Mouse (Mus musculus) limb, embryonic 11.5 days (tissue): ENCODE measurements around the gene Lrp5. TPM values are rescaled to one million over a fixed set of nuclear protein-coding genes. Genes with fewer than 3 reads are reported as not detected.
A peak's percentile ranks its signal among the peaks of the same experiment; 100 is the strongest.

ENCODE experiments used
- ATAC-seq: fragments of 200-750 bp; cut with Nextera tagmentation; 2 replicates; pipeline ENCODE4 v1.8.0; 2017; ENCODE audit warnings: low read depth; ENCODE audit not compliant: insufficient number of reproducible peaks, low FRiP score, low TSS enrichment
- DNase-seq: peaks from one replicate; pipeline ENCODE4 v3.0.0-alpha.2; 2015; ENCODE audit warnings: low spot score
- H3K27ac ChIP-seq: fragments of 300-500 bp; sonication (generic); replicated peaks from 2 replicates; pipeline ENCODE4 v1.5.1; 2014; ENCODE audit warnings: low read depth, mild to moderate bottlenecking, low read length
- H3K27me3 ChIP-seq: fragments of 300-500 bp; sonication (generic); 2 replicates; pipeline ENCODE4 v1.6.1; 2014; ENCODE audit warnings: mild to moderate bottlenecking, low read length, mixed read lengths; ENCODE audit not compliant: control insufficient read depth, insufficient read depth
- H3K36me3 ChIP-seq: fragments of 300-500 bp; sonication (generic); 2 replicates; pipeline ENCODE4 v1.6.1; 2014; ENCODE audit warnings: mild to moderate bottlenecking, low read length, moderate library complexity, mixed read lengths; ENCODE audit not compliant: control insufficient read depth, insufficient read depth
- H3K4me1 ChIP-seq: fragments of 300-500 bp; sonication (generic); 2 replicates; pipeline ENCODE4 v1.6.1; 2014; ENCODE audit warnings: low read length, mixed read lengths; ENCODE audit not compliant: control insufficient read depth, insufficient read depth
- H3K4me2 ChIP-seq: fragments of 300-500 bp; sonication (generic); 2 replicates; pipeline ENCODE4 v1.6.1; 2014; ENCODE audit warnings: low read depth, mild to moderate bottlenecking, moderate library complexity; ENCODE audit not compliant: severe bottlenecking
- H3K4me3 ChIP-seq: fragments of 300-500 bp; sonication (generic); 2 replicates; pipeline ENCODE4 v1.5.1; 2014; ENCODE audit warnings: low read depth, low read length
- H3K9ac ChIP-seq: fragments of 300-500 bp; sonication (generic); 2 replicates; pipeline ENCODE4 v1.6.1; 2014; ENCODE audit warnings: mild to moderate bottlenecking, low read length
- H3K9me3 ChIP-seq: fragments of 300-500 bp; sonication (generic); 2 replicates; pipeline ENCODE4 v1.6.1; 2016; ENCODE audit warnings: low read length; ENCODE audit not compliant: control insufficient read depth
- WGBS: fragments of 180-500 bp; shearing (Covaris S2); extraction: QIAGEN DNeasy Blood & Tissue Kit; methylation state at CpG from one replicate; pipeline ENCODE4 v1.1.7; 2014; 5-methylcytosine and 5-hydroxymethylcytosine counted together
- polyA plus RNA-seq: library from polyadenylated mRNA; unstranded; fragments of >200 nt; fragmentation: Nextera tagmentation; extraction: Ambion mirVana; gene quantifications from 2 replicates; pipeline ENCODE4 v1.2.1, GENCODE M21; 2014

Lrp5 gene
- polyA plus RNA-seq, 1 experiment from 2014 or later: 7.9 TPM

DNA sequence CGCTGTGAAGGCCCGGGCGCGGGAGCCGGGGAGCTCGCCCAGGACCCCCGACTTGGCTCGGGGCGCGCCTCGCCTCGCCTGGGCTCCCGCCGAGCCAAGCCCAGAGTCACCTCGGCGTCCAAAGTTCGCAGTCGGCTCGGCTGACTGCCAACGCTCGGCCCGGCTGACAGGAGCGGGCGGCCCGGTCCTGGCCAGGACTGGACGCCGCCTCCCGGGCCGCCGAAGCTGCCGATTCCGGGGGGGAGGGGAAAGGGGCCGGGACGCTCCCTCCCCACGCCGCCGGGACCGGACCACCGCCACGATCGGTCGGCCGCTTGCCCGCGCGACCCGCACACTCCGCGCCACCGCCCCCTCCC lies 111.1 kb downstream of the Lrp5 start:
- Histone ChIP-seq H3K4me2 (peak overlapping the region; percentile 65), H3K4me3 (peak overlapping the region; percentile 95), H3K27me3 (no peaks in the 10 kb centered on the region), H3K4me1 (peaks cover 4% of the 10 kb centered on the region; the same call in 1 of the 2 replicates), H3K9me3 (no peaks in the 10 kb centered on the region), H3K9ac (peak overlapping the region; percentile 94), H3K27ac (peak overlapping the region; percentile 80), H3K36me3 (no peaks in the 10 kb centered on the region)
- WGBS: 0% methylated on average over 36 of the region's 50 CpGs
- ATAC-seq (peak; percentile 40; the same call in 1 of the 2 replicates), DNase-seq (no peak)

DNA sequence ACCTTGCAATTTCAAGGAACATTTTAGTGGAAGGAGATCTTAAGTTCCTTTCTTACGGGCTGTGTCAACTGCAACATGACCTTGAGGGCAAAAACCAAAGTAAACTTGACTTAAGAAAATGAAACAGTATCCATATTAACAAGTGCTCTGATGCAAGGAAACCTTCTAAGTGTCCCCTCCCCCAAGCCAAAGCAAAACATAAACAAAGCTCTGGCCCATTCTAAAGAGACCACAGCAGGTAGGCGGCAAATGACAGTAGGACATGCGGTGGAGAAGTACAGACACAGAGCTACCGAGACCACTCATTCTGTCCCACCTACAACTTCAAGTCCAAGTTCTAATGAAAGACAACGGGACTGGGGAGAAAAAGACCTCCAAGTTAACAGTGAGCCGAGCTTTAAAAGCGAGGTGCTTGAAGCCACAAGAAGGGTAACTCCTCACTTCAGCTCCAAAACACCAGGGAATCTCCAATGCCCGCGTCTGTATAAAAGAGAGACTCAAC lies 111.7 kb downstream of the Lrp5 start:
- H3K4me3 ChIP-seq: peak overlapping the region; percentile 95
- ATAC-seq (no peak), DNase-seq (no peak)
- H3K9me3 ChIP-seq: no peaks in the 10 kb centered on the region
- H3K36me3 ChIP-seq: no peaks in the 10 kb centered on the region
- H3K9ac ChIP-seq: peak overlapping the region; percentile 94
- no peaks in the 10 kb centered on the region for H3K27me3 ChIP-seq
- peaks cover 4% of the 10 kb centered on the region; the same call in 1 of the 2 replicates for H3K4me1 ChIP-seq
- H3K27ac ChIP-seq: no peak overlapping the region
- H3K4me2 ChIP-seq: peak overlapping the region; percentile 65
- WGBS: 4% methylated on average over 9 of the region's 9 CpGs

- 97% methylated on average over 3 of the region's 3 CpGs for WGBS
- ATAC-seq: no peak
- Histone ChIP-seq H3K36me3 (no peaks in the 10 kb centered on the region), H3K27me3 (no peaks in the 10 kb centered on the region), H3K9ac (no peak overlapping the region), H3K27ac (no peak overlapping the region), H3K4me3 (no peak overlapping the region), H3K9me3 (no peaks in the 10 kb centered on the region), H3K4me1 (no peaks in the 10 kb centered on the region), H3K4me2 (no peak overlapping the region)
- no peak for DNase-seq
Observed at GRCm38 (mm10) chr19:3564309-3564708, 122.1 kb downstream of the Lrp5 start.

GRCm38 (mm10) chr19:3562752-3563151 lies 123.6 kb downstream of the Lrp5 start:
- H3K9me3 ChIP-seq: no peaks in the 10 kb centered on the region
- WGBS: 96% methylated on average over 6 of the region's 6 CpGs
- H3K27ac ChIP-seq: no peak overlapping the region
- no peaks in the 10 kb centered on the region for H3K4me1 ChIP-seq
- H3K4me3 ChIP-seq: no peak overlapping the region
- H3K4me2 ChIP-seq: no peak overlapping the region
- no peak overlapping the region for H3K9ac ChIP-seq
- no peak for ATAC-seq
- DNase-seq: no peak
- no peaks in the 10 kb centered on the region for H3K27me3 ChIP-seq
- no peaks in the 10 kb centered on the region for H3K36me3 ChIP-seq

DNA sequence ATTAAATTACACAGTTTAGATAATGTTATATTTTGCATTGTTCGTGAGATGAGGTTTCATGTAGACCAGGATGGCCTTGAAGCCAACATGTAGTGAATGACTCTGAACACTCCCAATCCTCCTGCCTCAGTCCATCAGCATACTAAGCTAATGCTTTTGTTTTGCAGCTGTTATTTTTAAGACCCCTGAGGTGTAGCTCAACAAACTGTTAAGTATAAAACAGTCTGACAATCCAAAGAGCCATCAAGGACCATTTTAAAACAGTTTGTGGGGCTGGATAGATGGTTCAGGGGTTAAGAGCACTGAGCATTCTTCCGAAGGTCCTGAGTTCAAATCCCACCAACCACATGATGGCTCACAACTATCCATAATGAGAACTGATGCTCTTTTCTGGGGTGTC lies 124.1 kb downstream of the Lrp5 start:
- ATAC-seq: no peak
- H3K9ac ChIP-seq: no peak overlapping the region
- H3K9me3 ChIP-seq: no peaks in the 10 kb centered on the region
- WGBS: 93% methylated on average over 2 of the region's 2 CpGs
- H3K27me3 ChIP-seq: no peaks in the 10 kb centered on the region
- H3K4me2 ChIP-seq: no peak overlapping the region
- no peak overlapping the region for H3K4me3 ChIP-seq
- no peak for DNase-seq
- H3K36me3 ChIP-seq: no peaks in the 10 kb centered on the region
- no peak overlapping the region for H3K27ac ChIP-seq
- no peaks in the 10 kb centered on the region for H3K4me1 ChIP-seq

- no peak for ATAC-seq
- no peak overlapping the region for H3K27ac ChIP-seq
- no peak overlapping the region for H3K9ac ChIP-seq
- DNase-seq: no peak
- 94% methylated on average over 2 of the region's 2 CpGs for WGBS
- H3K4me2 ChIP-seq: no peak overlapping the region
- H3K9me3 ChIP-seq: no peaks in the 10 kb centered on the region
- H3K36me3 ChIP-seq: no peaks in the 10 kb centered on the region
- H3K27me3 ChIP-seq: no peaks in the 10 kb centered on the region
- no peaks in the 10 kb centered on the region for H3K4me1 ChIP-seq
- H3K4me3 ChIP-seq: no peak overlapping the region
Observed at GRCm38 (mm10) chr19:3556169-3556827, 130.1 kb downstream of the Lrp5 start.

- no peak overlapping the region for H3K4me2 ChIP-seq
- no peaks in the 10 kb centered on the region for H3K4me1 ChIP-seq
- H3K9ac ChIP-seq: no peak overlapping the region
- 94% methylated on average over 8 of the region's 8 CpGs for WGBS
- no peaks in the 10 kb centered on the region for H3K9me3 ChIP-seq
- no peak for DNase-seq
- H3K27me3 ChIP-seq: no peaks in the 10 kb centered on the region
- H3K36me3 ChIP-seq: no peaks in the 10 kb centered on the region
- H3K27ac ChIP-seq: no peak overlapping the region
- no peak for ATAC-seq
- H3K4me3 ChIP-seq: no peak overlapping the region
Observed at GRCm38 (mm10) chr19:3554785-3555184, 131.6 kb downstream of the Lrp5 start.

- Histone ChIP-seq H3K4me2 (no peak overlapping the region), H3K9me3 (no peaks in the 10 kb centered on the region), H3K9ac (no peak overlapping the region), H3K27ac (no peak overlapping the region), H3K4me1 (no peaks in the 10 kb centered on the region), H3K36me3 (no peaks in the 10 kb centered on the region), H3K27me3 (no peaks in the 10 kb centered on the region), H3K4me3 (no peak overlapping the region)
- 71% methylated on average over 4 of the region's 4 CpGs for WGBS
- ATAC-seq (no peak), DNase-seq (no peak)
Observed at GRCm38 (mm10) chr19:3551573-3552159, 134.7 kb downstream of the Lrp5 start.
